Mouse (Mus musculus) gastrocnemius, adult 18-20 months (tissue): ENCODE measurements around the gene Unc13c. TPM values are rescaled to one million over a fixed set of nuclear protein-coding genes. Genes with fewer than 3 reads are reported as not detected.

ENCODE experiments used
- DNase-seq: peaks from one replicate; pipeline ENCODE4 v3.0.0; 2021; ENCODE audit warnings: low spot score
- long read RNA-seq, 2 experiments: library from polyadenylated mRNA; stranded (forward); transcript quantifications; one replicate each; pipeline ENCODE4 v2.0.0; 2021
- total RNA-seq, 2 experiments: library from RNA; stranded (reverse); gene quantifications; 2 replicates each; pipeline ENCODE4 v1.2.3; 2021

Unc13c gene
- under 1 TPM; 0.16 to 0.17 TPM for total RNA-seq
- long read RNA-seq, experiment 1: 0 reads
- long read RNA-seq, experiment 2, partial matches to known transcripts: 1 of 1 reads
- long read RNA-seq, experiment 2, other reads (novel, unspliced or antisense): 0 of 1 reads

DNA sequence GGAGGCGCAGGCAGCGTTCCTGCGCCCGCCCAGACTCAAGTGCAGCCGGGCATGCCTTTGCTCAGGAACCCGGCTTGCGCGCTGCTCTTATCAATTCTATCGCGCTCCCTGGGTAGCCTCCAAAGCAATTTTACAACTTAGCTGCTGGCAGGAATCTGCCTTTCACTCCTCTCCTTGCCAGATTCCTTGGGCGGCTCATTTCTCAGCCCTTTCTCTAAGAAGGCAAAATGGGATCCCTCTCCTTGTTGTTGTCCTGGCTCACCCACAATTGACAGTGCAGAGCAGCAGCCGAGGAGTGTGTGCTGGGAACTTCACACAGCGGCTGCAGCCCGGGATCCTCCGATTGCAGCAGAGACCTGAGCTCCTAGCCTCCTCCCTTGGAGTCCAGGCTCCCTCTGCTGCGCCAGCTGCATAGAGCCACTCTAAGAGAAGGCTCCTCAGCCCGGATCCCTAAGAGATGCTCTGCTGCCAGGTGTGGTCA is at the start of gene Unc13c:
Unc13c (minus strand) TSS at position 326 of the 481 bp plus-strand sequence.
- peak; percentile 1 for DNase-seq

DNA sequence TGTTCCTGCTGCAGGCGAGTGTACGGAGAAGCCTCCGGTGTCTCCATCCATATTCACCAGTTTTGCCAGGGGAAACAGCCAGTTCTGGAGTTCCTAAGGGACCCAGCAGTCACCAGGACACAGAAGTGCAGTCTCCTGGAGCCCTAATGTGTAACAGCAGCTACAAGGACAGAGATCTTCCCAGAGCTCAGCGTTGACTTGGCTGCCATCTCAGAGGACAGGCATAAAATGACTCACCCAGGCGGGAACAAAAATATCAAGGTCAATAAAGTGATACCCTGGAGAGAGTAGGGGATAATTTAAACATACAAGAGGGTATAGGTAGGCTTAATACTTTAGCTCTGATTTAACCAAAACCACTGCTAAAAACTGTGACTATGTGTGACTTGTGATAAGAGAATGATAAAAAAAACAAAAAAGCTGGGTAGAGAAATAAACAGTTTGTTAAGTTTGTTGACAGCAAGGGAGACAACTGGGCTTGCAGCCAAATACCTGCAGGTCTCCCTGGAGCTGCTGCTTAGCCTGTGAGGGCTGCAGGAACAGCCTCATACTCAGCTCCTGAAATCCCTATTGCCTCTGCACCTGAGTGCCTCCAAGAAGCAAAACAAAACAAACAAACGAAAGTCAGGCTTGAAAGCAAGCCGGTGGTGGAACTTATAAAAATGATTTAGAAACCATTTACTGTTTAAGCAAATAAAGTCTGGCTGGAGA is 39.4 kb upstream of the Unc13c start:
- no peak for DNase-seq

DNA sequence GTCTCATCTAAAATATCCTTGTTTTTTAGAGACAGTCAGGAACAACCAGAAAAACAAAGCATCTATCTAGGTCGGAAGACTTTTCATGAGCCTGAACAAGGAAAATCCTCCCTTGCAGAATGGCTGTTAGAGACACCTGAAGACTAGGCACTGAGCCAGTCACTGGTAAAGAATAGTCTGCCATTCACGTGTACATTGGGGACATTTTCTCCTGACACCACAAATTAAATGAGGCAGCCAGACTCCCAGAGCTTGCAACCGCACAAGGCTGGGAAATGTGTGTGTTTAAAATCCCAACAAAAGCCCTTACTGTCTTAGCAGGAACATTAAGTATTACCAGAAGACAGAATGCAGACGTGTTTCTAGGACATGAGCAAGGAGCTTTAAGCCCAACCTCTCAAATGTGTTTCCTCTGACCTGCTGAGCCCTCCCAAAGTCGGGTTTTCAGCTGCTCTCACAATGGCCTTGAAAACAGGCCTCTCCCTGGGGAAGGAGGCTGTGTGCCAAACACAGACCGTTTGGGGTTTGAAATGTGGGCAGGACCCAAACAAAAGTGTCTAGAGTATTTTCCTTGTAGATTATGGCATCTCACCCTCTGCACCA is 33.7 kb upstream of the Unc13c start:
- no peak for DNase-seq

DNA sequence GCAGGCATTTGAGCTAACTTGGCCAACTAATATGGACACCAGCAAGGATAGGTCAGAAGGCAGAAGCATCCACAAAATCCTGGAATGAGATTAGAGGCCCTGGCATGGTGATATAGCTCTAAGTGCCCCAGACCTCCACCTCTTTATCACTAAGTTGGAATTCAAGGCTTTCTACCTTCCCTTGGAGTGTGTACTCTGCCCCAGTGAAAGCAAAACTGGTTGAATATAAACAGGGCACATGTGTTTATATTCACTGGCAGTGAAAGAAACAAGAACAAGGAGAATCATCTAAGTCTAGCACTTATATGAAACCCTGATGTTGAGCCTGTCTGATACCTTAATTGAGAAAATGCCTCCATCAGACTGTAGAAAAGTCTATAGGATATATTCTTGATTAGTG is 19.3 kb upstream of the Unc13c start:
- DNase-seq: no peak

DNA sequence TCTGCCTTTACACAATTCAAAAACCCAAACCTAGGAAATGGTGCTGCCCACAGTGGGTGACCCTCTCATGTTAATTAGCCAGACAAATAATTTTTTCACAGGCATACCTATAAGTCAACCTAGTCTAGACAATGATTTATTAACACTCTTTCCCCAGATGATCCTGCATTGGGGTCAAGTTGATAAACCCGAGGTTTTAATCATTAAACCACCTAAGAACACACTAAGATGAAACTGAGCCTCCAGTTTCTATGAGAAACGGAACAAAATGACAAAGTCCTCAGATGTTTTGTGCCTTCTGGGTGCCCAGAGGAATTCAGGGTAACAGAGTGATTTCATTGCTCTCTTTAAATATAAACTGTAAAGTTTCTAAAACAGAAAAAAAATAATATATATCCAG is 18.5 kb upstream of the Unc13c start:
- DNase-seq: no peak

DNA sequence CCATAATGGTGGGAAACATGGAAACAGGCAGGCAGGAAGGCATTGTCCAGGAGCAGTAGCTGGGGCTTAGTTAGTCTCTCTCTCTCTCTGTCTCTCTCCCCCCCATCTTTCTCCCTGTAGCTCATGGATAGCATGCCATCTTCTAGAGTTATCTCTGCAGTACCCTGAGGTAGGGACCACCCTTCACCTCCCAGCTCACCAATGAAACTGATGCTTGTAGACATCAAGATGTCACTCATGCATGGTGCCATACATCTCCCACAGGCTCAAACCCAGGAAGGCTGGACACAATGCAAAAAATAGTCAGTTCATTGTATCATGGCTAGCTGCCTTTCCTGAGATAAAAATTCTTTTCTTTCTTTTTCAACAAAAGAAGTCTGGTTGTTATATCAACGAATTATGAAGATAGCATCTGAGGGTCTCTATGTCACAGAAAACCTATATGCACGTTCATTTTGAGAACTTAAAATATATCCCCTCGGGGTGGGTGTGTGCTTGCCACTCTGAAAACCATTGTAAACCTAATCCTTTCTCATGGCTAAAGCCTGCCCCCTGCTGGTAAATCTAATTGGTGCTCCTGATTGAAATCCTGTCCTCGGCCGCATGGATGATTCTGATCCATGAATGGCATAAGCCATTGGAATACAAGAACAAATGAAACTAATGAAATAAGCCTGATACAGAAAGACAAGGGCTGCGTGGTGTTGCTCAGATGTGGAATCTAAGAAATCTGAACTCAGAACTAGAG is 14.0 kb upstream of the Unc13c start:
- peak; percentile 29 for DNase-seq

DNA sequence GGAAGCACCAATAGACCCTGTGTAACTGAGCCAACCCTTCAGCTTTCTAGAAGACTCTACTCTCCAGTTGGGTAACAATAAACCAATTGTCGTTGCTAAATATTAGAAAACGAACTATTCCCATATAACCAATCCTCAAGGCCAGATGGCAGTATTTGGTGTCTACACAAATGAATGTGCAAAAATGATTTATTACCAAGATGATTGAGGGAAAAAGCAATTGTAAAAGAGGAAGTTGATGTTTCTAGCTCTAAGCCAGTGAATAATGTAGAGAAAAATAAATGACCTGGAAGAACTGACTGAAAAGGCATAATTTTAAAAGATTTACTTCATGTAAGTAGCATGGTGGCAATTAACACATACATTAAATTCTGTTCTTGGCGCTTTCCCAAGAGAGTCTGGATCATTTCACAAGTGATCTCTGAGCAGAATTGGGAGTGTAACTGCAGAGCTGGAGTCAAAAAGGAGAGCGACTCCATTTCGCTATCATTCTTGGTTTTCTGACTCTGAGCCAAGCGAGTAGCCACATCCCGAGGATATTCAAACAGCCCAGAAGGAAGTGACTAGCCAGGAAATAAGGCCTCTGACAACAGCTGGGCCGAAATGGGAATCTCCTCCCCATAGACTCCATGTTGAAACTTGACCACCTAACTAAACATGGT is 3.7 kb upstream of the Unc13c start:
- no peak for DNase-seq

DNA sequence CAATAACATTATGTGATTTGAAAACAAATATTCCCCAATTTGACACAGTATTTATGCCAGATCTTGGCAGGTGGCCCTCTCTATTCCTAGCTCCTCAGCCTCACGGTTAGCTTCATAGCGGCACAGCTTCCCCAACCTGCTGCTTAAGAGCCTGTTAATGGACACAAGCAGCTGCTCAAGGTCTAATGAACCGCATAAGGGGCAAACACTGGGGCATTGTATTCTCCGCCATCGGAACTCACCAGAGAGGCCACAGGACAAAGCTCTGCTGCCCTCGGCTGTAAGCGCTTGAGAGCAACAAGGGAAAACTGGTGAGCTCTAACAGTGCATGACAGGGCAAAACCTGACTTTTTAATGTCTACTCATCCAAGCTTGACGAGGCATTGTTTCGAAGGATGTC is 2.0 kb upstream of the Unc13c start:
- DNase-seq: no peak

DNA sequence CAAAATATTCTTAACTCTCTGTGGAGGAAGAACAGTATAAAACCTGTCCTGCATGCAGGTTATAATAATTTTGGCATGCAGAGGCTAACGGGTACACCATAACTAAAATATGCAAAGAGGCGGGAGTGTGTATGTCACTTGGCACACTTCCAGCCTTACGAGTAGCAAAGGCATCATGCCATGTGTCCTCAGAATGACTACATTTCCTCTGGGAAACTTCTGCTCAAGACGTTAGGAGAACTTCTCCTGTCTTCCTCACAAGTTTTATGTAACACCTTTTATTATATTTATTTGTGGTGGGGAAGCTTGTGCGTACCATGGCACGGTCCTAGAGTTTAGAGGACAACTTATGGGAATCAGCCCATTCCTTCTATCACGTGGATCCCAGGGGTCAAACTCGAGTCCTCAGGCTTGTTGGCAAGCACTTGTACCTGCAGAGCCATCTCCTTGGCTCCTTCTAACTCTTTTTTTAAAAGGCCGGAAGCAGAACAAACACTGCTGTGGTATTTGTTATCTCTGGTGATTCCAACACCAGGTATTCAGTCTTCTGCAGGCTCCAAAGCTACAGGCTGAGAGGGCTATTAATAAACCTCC is 3.3 kb downstream of the Unc13c start:
- no peak for DNase-seq

DNA sequence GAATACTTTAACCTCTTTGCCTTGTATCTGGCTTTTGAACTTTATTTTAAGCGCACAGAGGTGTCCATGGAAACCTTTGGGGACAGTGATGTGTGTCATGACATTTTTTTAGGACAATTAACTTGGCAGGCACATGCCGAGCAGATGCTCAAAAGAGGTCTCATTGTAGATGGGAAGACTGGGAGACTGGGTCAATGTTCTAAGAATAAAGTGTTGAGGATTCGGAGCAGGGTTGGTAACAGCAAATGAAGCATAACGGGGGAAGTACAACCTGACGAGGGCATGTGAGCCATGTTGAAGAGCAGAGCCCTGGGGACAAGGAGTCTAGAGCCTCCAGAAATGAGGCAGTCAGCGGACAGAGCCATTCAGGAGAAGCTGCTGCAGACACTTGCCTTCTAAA is 6.3 kb downstream of the Unc13c start:
- DNase-seq: no peak

DNA sequence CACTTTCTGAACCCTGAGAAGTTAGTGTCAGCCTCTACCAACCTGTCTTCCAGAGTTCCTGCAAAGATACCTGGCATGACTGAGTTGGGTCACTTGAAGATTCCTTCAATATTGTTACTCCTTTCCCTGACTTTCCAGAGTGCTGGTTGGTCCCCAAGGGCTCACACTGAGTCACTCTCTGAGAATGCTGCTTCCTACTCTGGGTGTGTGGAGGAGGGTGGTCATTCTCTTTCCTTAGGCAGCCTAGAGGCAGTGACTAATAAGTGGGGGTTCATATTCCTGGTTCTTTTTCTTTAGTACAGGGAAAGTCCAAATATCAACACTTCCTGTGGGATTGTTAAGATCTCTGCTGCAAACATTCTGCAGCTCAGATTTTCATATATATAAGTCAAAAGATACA is 16.4 kb downstream of the Unc13c start:
- no peak for DNase-seq

DNA sequence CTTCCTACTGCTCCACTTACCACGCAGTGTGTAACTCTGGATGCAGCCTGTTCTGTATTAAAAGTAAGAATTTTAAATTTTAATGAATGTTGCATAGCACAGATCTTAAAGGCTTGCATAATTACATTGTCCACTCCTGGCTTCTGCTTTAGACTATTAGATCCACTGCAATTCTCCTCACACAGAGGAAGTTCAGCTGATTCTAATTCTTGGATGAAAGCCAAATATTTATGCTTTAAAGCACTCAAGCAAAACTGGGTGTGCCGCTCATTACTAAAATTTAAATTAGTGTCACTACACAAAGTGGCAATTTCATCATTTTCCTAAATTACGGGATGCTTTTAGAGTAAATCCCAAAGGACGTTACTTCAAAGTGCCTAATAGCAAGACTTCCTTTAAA is 17.2 kb downstream of the Unc13c start:
- no peak for DNase-seq

DNA sequence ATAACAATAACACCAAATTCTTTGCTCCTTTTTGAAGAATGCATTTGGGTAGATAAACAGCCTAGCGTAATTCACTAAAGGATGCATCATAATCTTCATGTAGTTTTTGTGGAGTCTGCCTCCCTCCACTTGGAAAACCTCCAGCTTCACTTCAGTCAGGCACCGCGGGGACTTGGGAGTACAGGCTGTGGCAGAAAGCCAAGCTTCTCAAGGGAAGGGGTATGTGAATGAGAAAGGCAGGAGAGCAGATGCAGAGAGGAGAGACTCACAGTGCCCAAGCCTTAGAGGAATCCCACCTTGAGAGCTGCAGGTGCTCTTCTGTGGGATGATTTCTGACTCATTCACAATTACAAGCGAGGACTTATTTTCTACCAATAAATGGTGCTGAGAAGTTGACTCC is 33.9 kb downstream of the Unc13c start:
- DNase-seq: no peak

DNA sequence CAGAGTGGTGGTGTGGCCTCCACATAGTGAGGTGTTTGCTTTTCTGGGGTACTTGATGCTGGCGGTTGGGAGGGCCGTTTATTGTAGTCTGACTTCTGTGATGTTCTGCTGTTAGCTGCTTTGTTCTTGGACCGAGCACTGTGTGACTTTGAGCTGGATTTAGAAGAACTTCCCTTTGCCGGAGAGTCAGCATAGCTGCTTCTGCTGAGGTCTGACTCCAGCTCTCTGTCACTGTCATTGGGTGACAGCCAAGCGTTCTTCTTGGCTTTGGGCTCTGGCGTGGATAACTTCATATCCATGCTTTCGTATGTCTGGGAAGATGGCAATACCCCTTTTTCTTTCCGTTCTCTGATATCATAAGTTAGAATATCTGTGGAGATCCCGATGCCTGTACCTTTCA is 36.8 kb downstream of the Unc13c start:
- no peak for DNase-seq

DNA sequence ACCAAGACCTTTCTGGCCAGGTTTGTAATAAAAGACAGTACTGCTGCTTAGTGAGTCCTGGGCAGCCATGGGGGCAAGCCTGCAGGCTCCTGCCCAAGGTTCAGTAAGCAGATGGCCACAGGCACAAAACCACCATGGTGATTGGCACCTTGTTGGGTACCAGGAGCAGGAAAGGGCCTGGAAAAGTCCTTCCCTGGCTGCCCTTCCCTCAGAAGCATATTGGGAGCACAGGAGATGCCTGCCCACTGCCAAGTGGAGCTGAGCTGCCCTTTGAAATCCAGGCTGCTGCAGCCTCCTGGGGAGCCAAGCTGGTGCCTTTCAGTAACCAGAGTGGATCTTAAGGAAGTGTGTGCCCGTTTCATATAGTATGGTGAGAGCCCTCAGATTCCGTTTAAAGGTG is 41.5 kb downstream of the Unc13c start:
- DNase-seq: no peak

DNA sequence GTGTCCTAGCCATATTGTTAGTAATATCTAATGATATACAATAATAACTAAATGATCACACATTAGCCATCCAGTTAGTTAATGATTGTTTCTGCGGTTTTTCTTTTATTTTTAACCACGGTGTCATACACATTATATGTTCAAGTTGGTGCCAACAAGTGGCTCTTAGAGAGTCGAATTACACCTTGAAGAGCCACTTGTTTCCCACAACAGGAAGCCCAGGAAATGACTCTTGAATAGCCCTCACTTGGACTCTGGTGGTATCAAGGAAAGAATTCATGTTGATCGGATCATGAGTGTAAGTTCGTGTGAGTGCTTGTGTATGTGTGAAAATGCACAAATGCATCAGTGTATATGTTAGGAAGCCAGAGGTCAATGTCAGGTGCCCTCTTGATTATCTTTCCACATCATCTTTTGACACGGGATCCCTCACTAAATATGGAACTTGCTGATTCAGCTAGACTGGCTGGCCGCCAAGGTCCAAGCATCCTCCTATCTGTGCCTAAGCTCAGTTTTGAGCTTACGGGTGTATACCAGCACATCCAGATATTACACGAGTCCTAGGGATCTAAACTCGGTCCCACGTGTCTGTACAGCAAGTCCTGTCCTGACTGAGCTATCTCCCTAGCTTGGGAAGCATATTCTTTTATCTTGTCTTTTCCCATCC is 46.2 kb downstream of the Unc13c start:
- DNase-seq: no peak

DNA sequence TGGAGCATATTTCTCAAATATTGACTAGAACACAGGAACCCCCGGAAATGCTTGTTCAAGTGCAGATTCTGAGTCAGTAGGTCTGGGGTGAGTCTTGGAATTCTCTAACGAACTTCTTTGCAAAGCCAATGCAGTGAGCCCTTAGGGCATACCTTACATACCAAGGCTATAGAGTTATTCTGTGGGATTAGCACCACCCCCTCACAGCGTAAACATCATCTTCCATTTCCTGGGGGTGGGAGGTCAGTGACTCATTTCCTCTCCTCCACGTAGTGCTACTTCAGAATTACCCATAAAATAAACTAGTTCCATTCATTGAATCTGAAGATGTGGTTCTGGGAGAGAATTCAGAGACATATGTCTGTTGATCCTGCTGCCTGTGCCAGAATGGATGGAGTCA is 62.8 kb downstream of the Unc13c start:
- DNase-seq: no peak

DNA sequence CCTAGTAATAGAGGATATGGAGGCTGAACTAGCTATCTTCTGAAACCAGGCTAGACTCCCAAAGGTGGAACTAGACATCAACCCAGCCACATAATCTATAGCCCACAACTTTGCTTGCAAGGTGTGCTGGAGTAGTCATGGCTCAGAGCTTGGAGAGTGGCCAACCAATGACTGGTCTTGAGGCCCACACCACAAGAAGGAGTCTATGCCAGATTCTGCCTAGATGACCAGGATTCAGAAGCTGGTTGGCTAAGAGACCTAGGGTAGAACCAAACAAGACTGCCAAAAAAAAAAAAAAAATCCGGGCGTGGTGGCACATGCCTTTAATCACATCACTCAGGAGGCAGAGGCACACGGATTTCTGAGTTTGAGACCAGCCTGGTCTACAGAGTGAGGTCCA is 70.2 kb downstream of the Unc13c start:
- no peak for DNase-seq

DNA sequence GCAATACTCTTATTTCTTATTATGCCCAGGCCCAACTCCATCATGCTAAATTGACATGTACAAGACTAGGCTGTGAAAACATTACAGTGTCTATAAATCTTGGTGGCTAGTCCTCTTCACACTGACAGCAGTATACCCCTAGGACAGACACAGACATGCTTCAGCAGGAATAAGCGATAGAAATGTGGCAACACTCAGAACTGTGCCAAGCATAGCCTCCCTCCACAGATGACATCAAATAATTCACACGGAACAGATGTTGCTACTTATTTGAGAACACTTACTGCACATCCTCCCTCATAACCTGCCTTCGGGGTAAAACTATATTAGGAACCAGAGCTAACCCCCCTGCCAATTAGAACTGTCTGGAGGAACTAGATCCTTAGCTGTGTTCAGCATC is 72.6 kb downstream of the Unc13c start:
- DNase-seq: no peak

DNA sequence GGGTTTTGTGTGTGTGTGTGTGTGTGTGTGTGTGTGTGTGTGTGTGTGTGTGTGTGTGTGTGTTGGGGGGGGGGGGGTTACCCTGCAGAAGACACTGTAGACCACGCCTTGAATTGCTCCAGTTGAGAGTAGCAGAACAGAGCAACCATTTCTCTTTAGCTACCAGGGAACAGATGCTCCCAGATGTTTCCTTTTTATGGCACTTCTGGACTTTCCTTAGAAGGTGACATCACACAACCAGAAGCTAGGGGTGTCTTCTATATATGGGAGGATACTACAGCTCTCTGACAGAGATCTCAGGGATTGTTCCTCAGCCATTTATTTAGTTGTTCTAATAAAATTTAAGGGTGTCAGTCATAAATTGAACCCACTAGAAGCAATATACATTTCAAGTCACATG is 85.2 kb downstream of the Unc13c start:
- DNase-seq: no peak

DNA sequence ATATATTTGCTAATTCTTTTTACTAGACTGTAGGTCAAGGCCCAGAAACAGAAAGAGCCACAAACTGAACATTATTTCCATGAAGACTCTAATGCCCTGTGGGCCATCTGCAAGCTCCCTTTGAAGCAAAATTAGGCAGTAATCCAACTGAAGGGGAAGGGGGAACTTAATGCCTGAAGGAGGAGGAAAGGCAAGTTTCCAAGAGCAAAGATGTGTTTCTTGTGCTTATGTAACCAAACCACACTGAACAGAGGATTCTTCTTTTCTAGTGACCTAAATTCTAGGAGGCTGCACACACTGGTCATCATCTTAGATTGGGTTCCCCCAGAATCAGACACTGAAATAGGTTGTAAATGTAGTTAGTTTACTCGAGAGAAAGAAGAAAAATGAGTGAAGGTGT is 85.6 kb downstream of the Unc13c start:
- peak; percentile 0 for DNase-seq
